Mouse (Mus musculus) adrenal gland, postnatal 25 days (tissue): ENCODE results near the gene Nfatc2. TPM values are rescaled to one million over a fixed set of nuclear protein-coding genes. Genes with fewer than 3 reads are reported as not detected.

Experiments used
- DNase-seq: peaks from one replicate; pipeline ENCODE4 v3.0.0; 2021; ENCODE audit warnings: mixed read lengths
- microRNA-seq, 2 experiments: library from miRNA; unstranded; fragments of <30 nt; microRNA quantifications; one replicate each; pipeline ENCODE4 v1.2.0; 2021
- total RNA-seq: library from RNA; stranded (reverse); gene quantifications from 2 replicates; pipeline ENCODE4 v1.2.3, GENCODE M21; 2021

Gene Nfatc2
- total RNA-seq, 1 experiment from 2014 or later = 4.1 TPM

DNA sequence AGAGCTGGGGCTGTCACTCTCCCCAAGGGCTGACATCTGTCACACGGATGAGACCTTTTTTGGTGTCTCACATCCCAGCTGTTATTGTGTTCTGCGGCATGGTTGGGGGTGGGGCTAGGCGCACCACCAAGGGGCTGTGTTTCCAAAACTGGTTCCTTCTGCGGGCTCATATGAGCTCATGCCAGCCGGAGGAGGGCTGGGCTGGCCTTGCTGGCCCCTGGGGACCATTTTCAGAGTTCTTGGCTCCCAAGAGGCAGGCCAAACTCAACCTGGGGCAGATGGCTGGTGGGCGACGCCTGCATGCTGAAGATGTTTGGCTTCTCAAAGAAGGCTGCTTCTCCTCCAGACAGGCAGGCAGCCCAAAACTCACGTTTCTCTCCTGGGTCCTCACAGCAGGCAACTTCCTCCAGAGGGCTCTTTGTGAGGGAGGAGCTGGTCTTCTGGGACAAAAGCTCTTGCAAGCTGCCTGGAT is 162.4 kb downstream of the Nfatc2 start:
- DNase-seq = no peak

- no peak for DNase-seq
These were observed 167.3 kb downstream of the Nfatc2 start for GRCm38 (mm10) chr2:168434187-168434586.

DNA sequence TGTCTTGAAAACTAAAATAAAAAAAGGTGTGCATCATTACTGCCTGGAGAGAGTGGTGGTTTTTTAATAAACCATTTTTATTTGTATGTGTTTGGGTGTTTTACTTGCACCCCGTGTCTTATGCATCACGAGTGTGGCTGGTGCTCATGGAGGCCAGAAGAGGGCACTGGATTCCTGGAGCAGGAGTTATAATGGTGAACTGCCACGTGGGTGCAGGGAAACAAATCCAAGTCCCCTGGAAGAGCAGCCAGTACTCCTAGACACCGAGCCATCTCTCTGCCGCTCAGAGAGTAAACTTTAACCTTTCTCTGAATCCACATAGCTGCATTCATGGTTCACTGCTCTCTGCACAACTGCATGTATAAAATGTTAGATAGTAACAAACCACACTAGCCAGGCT is 168.1 kb downstream of the Nfatc2 start:
- DNase-seq = no peak

DNA sequence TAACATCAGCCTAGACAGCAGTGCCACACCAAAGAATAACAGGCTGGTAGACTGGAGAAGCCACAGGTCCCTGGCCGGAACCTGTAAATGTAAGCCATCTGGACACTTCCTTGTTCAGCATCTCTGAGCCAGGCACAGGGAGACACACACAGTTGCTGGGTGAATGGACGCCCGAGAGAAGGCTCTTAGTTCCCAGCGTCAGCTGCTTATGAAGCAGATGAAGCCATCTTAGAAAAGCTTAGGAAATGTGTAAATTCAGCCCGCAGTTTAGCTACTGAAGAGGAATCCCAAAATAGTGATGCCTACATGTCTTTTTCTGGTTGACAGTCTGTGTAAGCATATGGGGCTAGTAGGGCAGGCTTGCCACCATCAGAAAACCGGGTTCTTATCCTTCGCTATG is 169.1 kb downstream of the Nfatc2 start:
- no peak for DNase-seq

DNA sequence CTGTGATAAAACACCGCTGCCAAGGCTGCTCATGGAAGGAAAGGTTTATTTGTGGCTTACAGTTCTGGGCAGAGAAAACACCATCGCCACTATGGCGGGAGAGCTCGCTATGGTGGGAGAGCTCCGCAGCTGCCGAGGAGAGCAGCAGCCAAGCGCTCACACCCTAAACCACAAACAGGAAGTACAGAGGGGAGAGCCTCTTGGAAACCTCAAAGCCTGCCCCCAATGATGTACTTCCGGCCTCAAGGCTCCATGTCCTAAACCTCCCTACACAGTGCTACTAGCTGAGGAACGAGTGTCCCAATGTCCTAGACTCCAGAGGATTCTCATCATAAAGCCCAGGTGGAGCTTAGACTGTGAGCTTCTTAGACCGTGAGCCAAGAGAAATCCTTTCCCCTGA is 171.9 kb downstream of the Nfatc2 start:
- DNase-seq = no peak

- DNase-seq = no peak
These were observed 173.0 kb downstream of the Nfatc2 start for GRCm38 (mm10) chr2:168428375-168428901.

Small RNA genes lying within 50 kb of the gene (microRNA-seq; reads per million reads assigned to microRNA genes)
- 0.69 to 2.8 reads per million in 2 experiments for gene Mir7004

Other genes with a start within 250 kb of the Nfatc2 start
- gene Atp9a, start 140.8 kb upstream of the Nfatc2 start, total RNA-seq = 60.9 and 63.6 TPM in 2 replicates
- not detected in 2 replicates for gene Sall4, start 166.3 kb upstream of the Nfatc2 start, total RNA-seq